Mouse (Mus musculus): ENCODE measurements around the gene Pi4k2b. TPM values are rescaled to one million over a fixed set of nuclear protein-coding genes. Genes with fewer than 3 reads are reported as not detected.
"Not testable (repeated sequence)": the region's sequence is repeated elsewhere in the genome, so short reads cannot be mapped to it uniquely, and the experiment has no call there.

Gene Pi4k2b
- 8.5 and 10.4 TPM in 2 replicates for polyA plus RNA-seq (2012; rRNA removed)

GRCm38 (mm10) chr5:52741391-52742111 lies at the start of gene Pi4k2b:
Pi4k2b (plus strand) TSS chr5:52741574.
- under 1% methylated on average over 72 of the region's 75 CpGs for WGBS

GRCm38 (mm10) chr5:52697291-52697690 lies 44.1 kb upstream of the Pi4k2b start:
- DNase-seq, result no peak
- Histone ChIP-seq H3K36me3 (ENCODE audit: control insufficient read depth, insufficient read depth, low read length) (no peaks in the 10 kb centered on the region), H3K4me1 (ENCODE audit: control insufficient read depth, insufficient read depth, low read length) (no peaks in the 10 kb centered on the region), H3K4me3 (ENCODE audit: insufficient read depth, low read depth, low read length) (no peak overlapping the region), H3K27me3 (replicated peaks; ENCODE audit: control insufficient read depth, insufficient read depth, low read length) (no peaks in the 10 kb centered on the region), H3K27ac (ENCODE audit: insufficient read depth, low read depth, low read length) (no peak overlapping the region)
- TF ChIP-seq POLR2A (IDR thresholded peaks at IDR 0.05; ENCODE audit: low read depth, low read length), result no peak
- no peak for TF ChIP-seq CTCF (conservative IDR thresholded peaks at IDR 0.05; ENCODE audit: insufficient read depth, insufficient read length, low read depth, low read length)
- WGBS, result 85% methylated on average over 1 of the region's 1 CpGs

More at GRCm38 (mm10) chr5:52741391-52742111, at the start of gene Pi4k2b:
- Histone ChIP-seq H3K27me3 (replicated peaks; ENCODE audit: control insufficient read depth, insufficient read depth, low read length) (no peaks in the 10 kb centered on the region; the same call in 1 of the 2 replicates), H3K36me3 (ENCODE audit: control insufficient read depth, insufficient read depth, low read length) (no peaks in the 10 kb centered on the region), H3K27ac (ENCODE audit: insufficient read depth, low read depth, low read length) (peak within 1 kb of the TSS; percentile 24), H3K4me3 (ENCODE audit: insufficient read depth, low read depth, low read length) (peak within 1 kb of the TSS; percentile 96), H3K4me1 (ENCODE audit: control insufficient read depth, insufficient read depth, low read length) (peaks cover 6% of the 10 kb centered on the region)
- peak; percentile 86 for DNase-seq
- TF ChIP-seq POLR2A (IDR thresholded peaks at IDR 0.05; ENCODE audit: low read depth, low read length) (no peak), CTCF (conservative IDR thresholded peaks at IDR 0.05; ENCODE audit: insufficient read depth, insufficient read length, low read depth, low read length) (no peak)

- not testable (repeated sequence) for H3K4me3 ChIP-seq (ENCODE audit: insufficient read depth, low read depth, low read length); DNase-seq; H3K4me1 ChIP-seq (ENCODE audit: control insufficient read depth, insufficient read depth, low read length); H3K36me3 ChIP-seq (ENCODE audit: control insufficient read depth, insufficient read depth, low read length); H3K27ac ChIP-seq (ENCODE audit: insufficient read depth, low read depth, low read length); H3K27me3 ChIP-seq (replicated peaks; ENCODE audit: control insufficient read depth, insufficient read depth, low read length)
- 91% methylated on average over 7 of the region's 7 CpGs for WGBS
These were observed 43.4 kb upstream of the Pi4k2b start for GRCm38 (mm10) chr5:52697882-52698440.

GRCm38 (mm10) chr5:52704562-52704961 lies 36.8 kb upstream of the Pi4k2b start:
- no peak for TF ChIP-seq CTCF (conservative IDR thresholded peaks at IDR 0.05; ENCODE audit: insufficient read depth, insufficient read length, low read depth, low read length)
- no peak for TF ChIP-seq POLR2A (IDR thresholded peaks at IDR 0.05; ENCODE audit: low read depth, low read length)
- Histone ChIP-seq H3K4me1 (ENCODE audit: control insufficient read depth, insufficient read depth, low read length) (no peaks in the 10 kb centered on the region), H3K4me3 (ENCODE audit: insufficient read depth, low read depth, low read length) (no peak overlapping the region), H3K27me3 (replicated peaks; ENCODE audit: control insufficient read depth, insufficient read depth, low read length) (no peaks in the 10 kb centered on the region), H3K36me3 (ENCODE audit: control insufficient read depth, insufficient read depth, low read length) (no peaks in the 10 kb centered on the region), H3K27ac (ENCODE audit: insufficient read depth, low read depth, low read length) (no peak overlapping the region)
- no peak for DNase-seq
- 73% methylated on average over 4 of the region's 4 CpGs for WGBS

GRCm38 (mm10) chr5:52712704-52713103 lies 28.7 kb upstream of the Pi4k2b start:
- Histone ChIP-seq H3K36me3 (ENCODE audit: control insufficient read depth, insufficient read depth, low read length) (no peaks in the 10 kb centered on the region), H3K4me3 (ENCODE audit: insufficient read depth, low read depth, low read length) (no peak overlapping the region), H3K27ac (ENCODE audit: insufficient read depth, low read depth, low read length) (no peak overlapping the region), H3K27me3 (replicated peaks; ENCODE audit: control insufficient read depth, insufficient read depth, low read length) (no peaks in the 10 kb centered on the region), H3K4me1 (ENCODE audit: control insufficient read depth, insufficient read depth, low read length) (no peaks in the 10 kb centered on the region)
- DNase-seq, result no peak
- no peak for TF ChIP-seq POLR2A (IDR thresholded peaks at IDR 0.05; ENCODE audit: low read depth, low read length)
- no peak for TF ChIP-seq CTCF (conservative IDR thresholded peaks at IDR 0.05; ENCODE audit: insufficient read depth, insufficient read length, low read depth, low read length)

- TF ChIP-seq CTCF (conservative IDR thresholded peaks at IDR 0.05; ENCODE audit: insufficient read depth, insufficient read length, low read depth, low read length) (no peak), POLR2A (IDR thresholded peaks at IDR 0.05; ENCODE audit: low read depth, low read length) (no peak)
- Histone ChIP-seq H3K36me3 (ENCODE audit: control insufficient read depth, insufficient read depth, low read length) (no peaks in the 10 kb centered on the region), H3K27me3 (replicated peaks; ENCODE audit: control insufficient read depth, insufficient read depth, low read length) (no peaks in the 10 kb centered on the region), H3K4me3 (ENCODE audit: insufficient read depth, low read depth, low read length) (no peak overlapping the region), H3K27ac (ENCODE audit: insufficient read depth, low read depth, low read length) (no peak overlapping the region), H3K4me1 (ENCODE audit: control insufficient read depth, insufficient read depth, low read length) (no peaks in the 10 kb centered on the region)
- peak; percentile 13 for DNase-seq
- WGBS, result 61% methylated on average over 5 of the region's 5 CpGs
These were observed 24.5 kb upstream of the Pi4k2b start for GRCm38 (mm10) chr5:52716742-52717448.

- Histone ChIP-seq H3K36me3 (ENCODE audit: control insufficient read depth, insufficient read depth, low read length) (no peaks in the 10 kb centered on the region), H3K27me3 (replicated peaks; ENCODE audit: control insufficient read depth, insufficient read depth, low read length) (no peaks in the 10 kb centered on the region), H3K4me1 (ENCODE audit: control insufficient read depth, insufficient read depth, low read length) (no peaks in the 10 kb centered on the region), H3K4me3 (ENCODE audit: insufficient read depth, low read depth, low read length) (no peak overlapping the region), H3K27ac (ENCODE audit: insufficient read depth, low read depth, low read length) (no peak overlapping the region)
- peak; percentile 56 for DNase-seq
- TF ChIP-seq CTCF (conservative IDR thresholded peaks at IDR 0.05; ENCODE audit: insufficient read depth, insufficient read length, low read depth, low read length), result no peak
- no peak for TF ChIP-seq POLR2A (IDR thresholded peaks at IDR 0.05; ENCODE audit: low read depth, low read length)
- WGBS, result 35% methylated on average over 8 of the region's 8 CpGs
These were observed 20.4 kb upstream of the Pi4k2b start for GRCm38 (mm10) chr5:52721003-52721402.

All from kidney, adult 2 months (tissue).